Mouse (Mus musculus): ENCODE measurements around the gene Gm10320. TPM values are rescaled to one million over a fixed set of nuclear protein-coding genes. Genes with fewer than 3 reads are reported as not detected.

The Gm10320 gene
- total RNA-seq, 2 experiments from 2014 or later: not detected

Other genes with a start within 250 kb of the Gm10320 start
- 10 to 100 TPM; 19.5 to 21.2 TPM for gene Utp15, start 229.0 kb downstream of the Gm10320 start, total RNA-seq (2021)
- 10 to 100 TPM; 48.3 to 53.0 TPM for gene Ankra2, start 228.9 kb downstream of the Gm10320 start, total RNA-seq (2021)
- gene Gm21976, start 212.1 kb downstream of the Gm10320 start, total RNA-seq (2021): not detected
- gene Btf3, start 175.0 kb downstream of the Gm10320 start, total RNA-seq (2021): 100 to 1,000 TPM; 170 to 181 TPM
- gene Foxd1, start 137.8 kb downstream of the Gm10320 start, total RNA-seq (2021): 1 to 10 TPM; 1.1 to 2.1 TPM
- not detected for gene Tmem174, start 145.4 kb upstream of the Gm10320 start, total RNA-seq (2021)
- gene Tmem171, start 202.8 kb upstream of the Gm10320 start, total RNA-seq (2021): not detected